9 mouse cellular contexts compared by ENCODE assay signal in the genomic region with DNA sequence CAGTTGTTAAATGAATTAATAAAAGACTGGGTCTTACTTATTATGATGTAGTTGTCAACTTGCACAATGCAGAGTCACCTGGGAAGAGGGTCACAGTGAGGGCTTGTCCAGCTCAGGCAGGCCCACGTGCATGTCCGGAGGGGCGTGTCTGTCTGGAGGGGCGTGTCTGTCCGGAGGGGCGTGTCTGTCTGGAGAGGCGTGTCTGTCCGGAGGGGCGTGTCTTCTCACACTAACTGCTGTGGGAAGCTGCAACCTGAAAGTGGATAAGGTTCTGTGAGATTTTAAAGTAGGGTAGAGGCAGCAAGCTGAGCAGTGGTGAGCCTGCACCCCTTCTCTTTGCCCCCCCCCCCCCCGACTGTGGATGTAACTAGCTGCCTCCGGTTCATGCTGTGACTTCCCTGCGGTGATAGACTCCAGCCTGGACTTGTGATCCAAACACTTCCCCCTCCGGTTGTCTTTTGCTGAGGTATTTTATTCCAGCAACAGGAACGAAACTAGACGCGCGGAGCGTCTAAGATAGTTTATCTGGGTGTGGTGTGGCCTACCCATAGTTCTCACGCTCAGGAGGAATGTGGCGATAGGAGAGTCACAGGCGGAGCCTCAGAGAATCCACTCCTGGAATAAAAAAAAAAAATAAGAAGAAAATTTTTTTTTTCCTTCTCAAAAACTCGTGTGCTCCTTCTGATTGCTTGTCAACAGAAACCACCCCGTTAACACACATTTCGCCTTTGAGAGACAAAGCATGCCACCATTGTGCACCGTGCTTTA. TPM values are rescaled to one million over a fixed set of nuclear protein-coding genes. Genes with fewer than 3 reads are reported as not detected.
A peak's percentile ranks its signal among the peaks of the same experiment; 100 is the strongest.
DNase-seq lines count a peak whose midpoint lies in the region; ATAC-seq and TF ChIP-seq lines count a peak whose summit lies in the region.
"Had no signal": no experiment of that assay in that cellular context is flagged by ENCODE, and none has a peak within 500 bp of the region (broad histone marks: within the 10 kb centered on the region; RNA-seq: fewer than 3 reads in every experiment).

No protein-coding gene starts in this region.

- no peak for ATAC-seq in neural tube, embryonic 15.5 days (ENCODE audit: low FRiP score)
- peak; percentile 45; the same call in 1 of the 2 replicates for ATAC-seq in embryonic facial prominence, embryonic 14.5 days (ENCODE audit: low read depth)
- ATAC-seq: forebrain, embryonic 14.5 days had no signal

- intact Hi-C loops in left cerebral cortex, adult 2 months (cut with DNase I), result no loop called here

- no peak overlapping the region for H3K4me2 ChIP-seq in neural tube, embryonic 15.5 days
- no peak overlapping the region for H3K4me2 ChIP-seq in embryonic facial prominence, embryonic 14.5 days (ENCODE audit: low read depth, low read length)

- TF ChIP-seq POLR2A in liver, adult 2 months (IDR thresholded peaks at IDR 0.05; ENCODE audit: extremely low read depth, insufficient read depth, low read length), result no peak

- no peak overlapping the region for H3K27ac ChIP-seq in neural tube, embryonic 15.5 days (replicated peaks)
- H3K27ac ChIP-seq in embryonic facial prominence, embryonic 14.5 days (replicated peaks; ENCODE audit: low read depth, low read length), result no peak overlapping the region
- no peak overlapping the region for H3K27ac ChIP-seq in liver, adult 2 months (replicated peaks; ENCODE audit: insufficient read depth, low read depth, low read length)
- H3K27ac ChIP-seq in left cerebral cortex, adult 2 months, result no peak overlapping the region

- H3K4me1 ChIP-seq in neural tube, embryonic 15.5 days, result peaks cover 11% of the 10 kb centered on the region
- H3K4me1 ChIP-seq in embryonic facial prominence, embryonic 14.5 days (ENCODE audit: control insufficient read depth, insufficient read depth, low read length), result 0 out of 2 replicates have a peak, but pooled peaks cover 3% of the 10 kb centered on the region
- no peaks in the 10 kb centered on the region for H3K4me1 ChIP-seq in liver, adult 2 months (ENCODE audit: control insufficient read depth, insufficient read depth, low read length)

- H3K4me3 ChIP-seq in neural tube, embryonic 15.5 days (replicated peaks), result no peak overlapping the region
- no peak overlapping the region for H3K4me3 ChIP-seq in embryonic facial prominence, embryonic 14.5 days (ENCODE audit: low read depth, low read length)
- H3K4me3 ChIP-seq in liver, adult 2 months (ENCODE audit: insufficient read depth, low read depth, low read length), result no peak overlapping the region
- H3K4me3 ChIP-seq in left cerebral cortex, adult 2 months, result no peak overlapping the region

- no peaks in the 10 kb centered on the region for H3K36me3 ChIP-seq in neural tube, embryonic 15.5 days
- no peaks in the 10 kb centered on the region for H3K36me3 ChIP-seq in embryonic facial prominence, embryonic 14.5 days (ENCODE audit: control insufficient read depth, insufficient read depth, low read length)
- H3K36me3 ChIP-seq in liver, adult 2 months (ENCODE audit: control insufficient read depth, insufficient read depth, low read length), result no peaks in the 10 kb centered on the region

- H3K9me3 ChIP-seq in neural tube, embryonic 15.5 days (replicated peaks), result no peaks in the 10 kb centered on the region
- no peaks in the 10 kb centered on the region for H3K9me3 ChIP-seq in embryonic facial prominence, embryonic 14.5 days (ENCODE audit: control insufficient read depth, low read length)

- peak; percentile 44 for DNase-seq in neural tube, embryonic 10.5 days (ENCODE audit: extremely low spot score, low spot score)
- peak; percentile 72 for DNase-seq in embryonic facial prominence, embryonic 14.5 days (ENCODE audit: low spot score)
- DNase-seq in liver, adult 2 months (ENCODE audit: extremely low read depth, low read depth, low spot score), result peak; percentile 12
- peak; percentile 71 for DNase-seq in testis, postnatal 10 days (ENCODE audit: low spot score)
- no peak for DNase-seq in left cerebral cortex, adult 2 months (ENCODE audit: extremely low spot score in 1 of 2, low spot score in 2 of 2)
- no peak for DNase-seq in adrenal gland, adult (ENCODE audit: inconsistent age in 2 of 2, low spot score in 1 of 2)
- DNase-seq in layer of hippocampus, adult 11-12 months (ENCODE audit: low spot score), result no peak

- WGBS in neural tube, embryonic 15.5 days, result 62% methylated on average over 25 of the region's 25 CpGs
- WGBS in embryonic facial prominence, embryonic 14.5 days, result 47% methylated on average over 25 of the region's 25 CpGs
- 66% methylated on average over 25 of the region's 25 CpGs for WGBS in liver, adult 2 months

- no peaks in the 10 kb centered on the region for H3K79me2 ChIP-seq in liver, adult 2 months (ENCODE audit: control insufficient read depth, insufficient read depth, low read length)

- peaks cover 8% of the 10 kb centered on the region; the same call in 1 of the 2 replicates for H3K27me3 ChIP-seq in neural tube, embryonic 15.5 days (replicated peaks)
- peaks cover 6% of the 10 kb centered on the region; the same call in 1 of the 2 replicates for H3K27me3 ChIP-seq in embryonic facial prominence, embryonic 14.5 days (replicated peaks; ENCODE audit: control insufficient read depth, insufficient read depth, low read length)
- H3K27me3 ChIP-seq in liver, adult 2 months (ENCODE audit: control insufficient read depth, insufficient read depth, low read length), result no peaks in the 10 kb centered on the region

- no peak for TF ChIP-seq CTCF in liver, adult 2 months (IDR thresholded peaks at IDR 0.05; ENCODE audit: low read depth, low read length)
- TF ChIP-seq CTCF in left cerebral cortex, adult 2 months (IDR thresholded peaks at IDR 0.05), result no peak

- no peak overlapping the region for H3K9ac ChIP-seq in neural tube, embryonic 15.5 days (replicated peaks)
- no peak overlapping the region; the same call in 1 of the 2 replicates for H3K9ac ChIP-seq in embryonic facial prominence, embryonic 14.5 days (ENCODE audit: low read depth, low read length)
- H3K9ac ChIP-seq in liver, adult 2 months (ENCODE audit: low read depth, low read length), result no peak overlapping the region

RNA-seq across cellular contexts. Expression of a gene that starts 4.6 kb away (rescaled TPM):
- 67.1 and 79.4 TPM in 2 replicates for polyA plus RNA-seq in neural tube, embryonic 15.5 days (2015; fragmentation: Nextera tagmentation; extraction: Ambion mirVana)
- 34.6 TPM in 2 replicates for polyA plus RNA-seq in embryonic facial prominence, embryonic 14.5 days (2014; fragmentation: Nextera tagmentation; extraction: Ambion mirVana)
- 12.8 and 14.0 TPM in 2 replicates for total RNA-seq in liver, adult 2 months (2014; rRNA removed)
- polyA plus RNA-seq in liver, adult 2 months (2012; rRNA removed), result 7.8 and 8.2 TPM in 2 replicates
- 10 to 100 TPM; 57.0 to 63.6 TPM for total RNA-seq in left cerebral cortex, adult 2 months (2021)

RNA-seq across cellular contexts. Expression of a gene that starts 10.3 kb away (rescaled TPM):
- 0.50 and 3.5 TPM in 2 replicates for polyA plus RNA-seq in neural tube, embryonic 15.5 days (2015; fragmentation: Nextera tagmentation; extraction: Ambion mirVana)
- 3.0 and 4.1 TPM in 2 replicates for polyA plus RNA-seq in embryonic facial prominence, embryonic 14.5 days (2014; fragmentation: Nextera tagmentation; extraction: Ambion mirVana)
- 0.09 and 0.13 TPM in 2 replicates for total RNA-seq in liver, adult 2 months (2014; rRNA removed)
- 0.04 and 0.06 TPM in 2 replicates for polyA plus RNA-seq in liver, adult 2 months (2012; rRNA removed)
- total RNA-seq in left cerebral cortex, adult 2 months (2021), result 1 to 10 TPM; 1.7 to 2.6 TPM

Comparison
In these comparisons a context has a peak if more than half of its experiments do, and no peak if none do; other contexts are left out.
1. DNase-seq: peak in neural tube, embryonic 10.5 days (single experiment), embryonic facial prominence, embryonic 14.5 days (single experiment), liver, adult 2 months (single experiment) and testis, postnatal 10 days (single experiment); none in left cerebral cortex, adult 2 months (0 of 2), adrenal gland, adult (0 of 2) and layer of hippocampus, adult 11-12 months (single experiment).